Mouse (Mus musculus) MEL (cell line): Measurements from ENCODE around the gene Ddx56.

Experiments
- CHD1 ChIP-seq: IDR thresholded peaks from 2 replicates; pipeline ENCODE4 v1.6.1; 2012; ENCODE audit warnings: low read depth, mild to moderate bottlenecking, inconsistent platforms, low read length, improper control_type of control experiment
- CHD2 ChIP-seq: IDR thresholded peaks from 2 replicates; pipeline ENCODE4 v1.6.1; 2011; ENCODE audit warnings: low read length, improper control_type of control experiment
- CTCF ChIP-seq, 3 experiments: IDR thresholded peaks in 2 of 3; conservative IDR thresholded peaks in 1 of 3; 2 replicates each; pipeline ENCODE4 v1.5.1; 2011 to 2012; ENCODE audit warnings: low read length in 3 of 3, low read depth in 2 of 3, mild to moderate bottlenecking in 2 of 3, improper control_type of control experiment in 1 of 3, inconsistent platforms in 1 of 3, mixed read lengths in 1 of 3, moderate library complexity in 1 of 3; ENCODE audit not compliant: control insufficient read depth in 1 of 3, insufficient read depth in 1 of 3, poor library complexity in 1 of 3, severe bottlenecking in 1 of 3
- EP300 ChIP-seq, 2 experiments: IDR thresholded peaks; 2 replicates each; pipeline ENCODE4 v1.6.1; 2011; ENCODE audit warnings: improper control_type of control experiment in 2 of 2, low read length in 2 of 2, low read depth in 1 of 2, mild to moderate bottlenecking in 1 of 2
- MAFK ChIP-seq: IDR thresholded peaks from 2 replicates; pipeline ENCODE4 v1.6.1; 2011; ENCODE audit warnings: low read depth, mild to moderate bottlenecking, low read length, improper control_type of control experiment, borderline replicate concordance
- MAZ ChIP-seq: IDR thresholded peaks from 2 replicates; pipeline ENCODE4 v1.6.1; 2012; ENCODE audit warnings: low read depth, mild to moderate bottlenecking, inconsistent platforms, low read length, improper control_type of control experiment
- POLR2A ChIP-seq, 2 experiments: IDR thresholded peaks; 2 replicates each; pipeline ENCODE4 v1.6.1; 2011 to 2012; ENCODE audit warnings: low read length in 2 of 2, mild to moderate bottlenecking in 2 of 2, control low read depth in 1 of 2, improper control_type of control experiment in 1 of 2, low read depth in 1 of 2, moderate library complexity in 1 of 2; ENCODE audit not compliant: control insufficient read depth in 1 of 2, insufficient read depth in 1 of 2, poor library complexity in 1 of 2
- POLR2AphosphoS5 ChIP-seq: IDR thresholded peaks from 2 replicates; pipeline ENCODE4 v1.6.1; 2012; ENCODE audit warnings: low read depth, borderline replicate concordance, mild to moderate bottlenecking, inconsistent platforms, low read length, moderate library complexity, mixed read lengths
- RAD21 ChIP-seq: IDR thresholded peaks from 2 replicates; pipeline ENCODE4 v1.6.1; 2011; ENCODE audit warnings: mild to moderate bottlenecking, low read depth, low read length, improper control_type of control experiment
- SMC3 ChIP-seq: IDR thresholded peaks from 2 replicates; pipeline ENCODE4 v1.6.1; 2011; ENCODE audit warnings: low read depth, low read length, improper control_type of control experiment
- USF1 ChIP-seq: IDR thresholded peaks from 2 replicates; pipeline ENCODE4 v1.6.1; 2014; ENCODE audit warnings: low read depth, mild to moderate bottlenecking, inconsistent platforms, low read length, improper control_type of control experiment, moderate library complexity
- ZC3H11A ChIP-seq: IDR thresholded peaks from 2 replicates; pipeline ENCODE4 v1.6.1; 2012; ENCODE audit warnings: low read depth, mild to moderate bottlenecking, inconsistent platforms, low read length, improper control_type of control experiment

DNA sequence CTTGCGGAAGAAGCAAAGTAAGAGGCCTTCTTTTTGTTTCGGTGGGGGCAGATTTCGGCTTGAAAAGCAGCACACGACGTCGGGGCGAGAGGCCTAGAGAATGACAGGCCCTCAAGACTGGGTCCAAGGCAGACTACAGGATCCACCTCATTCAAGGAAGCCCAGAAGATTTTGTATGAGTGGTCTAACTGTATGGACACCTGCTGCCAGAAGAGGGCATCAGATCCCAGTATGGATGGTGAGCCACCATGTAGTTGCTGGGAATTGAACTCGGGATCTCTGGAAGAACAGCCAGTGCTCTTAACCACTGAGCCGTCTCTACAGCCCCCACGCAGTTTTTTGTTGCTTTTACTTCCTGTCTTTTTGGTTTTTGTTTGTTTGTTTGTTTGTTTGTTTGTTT is 45.4 kb downstream of the Ddx56 start:
- TF ChIP-seq MAZ (no peak), ZC3H11A (no peak), USF1 (no peak), SMC3 (no peak), RAD21 (no peak), POLR2A (IDR thresholded peaks at IDR 0.05; ENCODE audit: control insufficient read depth in 1 of 2, insufficient read depth in 1 of 2, low read depth in 1 of 2, low read length in 2 of 2, poor library complexity in 1 of 2) (no peak), CHD2 (no peak), CTCF (IDR thresholded peaks at IDR 0.05 in 2 of 3, conservative IDR thresholded peaks at IDR 0.05 in 1 of 3; ENCODE audit: control insufficient read depth in 1 of 3, insufficient read depth in 1 of 3, low read depth in 2 of 3, low read length in 3 of 3, poor library complexity in 1 of 3, severe bottlenecking in 1 of 3) (peak in 1 of 3 experiments; percentile 12; a peak in 1 of 6 replicates), EP300 (IDR thresholded peaks at IDR 0.05; ENCODE audit: low read depth in 1 of 2, low read length in 2 of 2) (no peak), MAFK (no peak), POLR2AphosphoS5 (no peak), CHD1 (no peak)
